Mouse (Mus musculus): ENCODE results near the gene Scgb1b10.
"Not testable (repeated sequence)": the region's sequence is repeated elsewhere in the genome, so short reads cannot be mapped to it uniquely, and the experiment has no call there.

Gene Scgb1b10

DNA sequence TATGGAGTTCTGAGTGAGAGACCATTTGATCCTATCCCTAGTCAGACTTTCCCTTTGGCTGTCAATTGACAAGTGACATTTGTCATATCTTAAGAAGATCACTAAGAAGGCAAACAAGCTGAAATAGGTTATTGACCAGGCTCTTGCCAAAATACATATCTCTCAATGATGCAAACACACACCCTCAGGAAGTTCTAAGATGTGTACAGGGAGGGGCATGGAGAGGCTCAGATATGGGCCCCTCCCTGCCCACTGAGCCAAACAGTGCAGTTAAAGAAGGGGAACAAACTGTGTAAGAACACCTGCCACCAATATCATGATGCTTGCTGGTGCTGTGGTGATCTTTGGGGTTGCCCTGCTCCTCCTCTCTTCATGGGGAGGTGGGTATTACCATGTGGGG is at the start of gene Scgb1b10:
TSS of gene Scgb1b10 (plus strand) at position 301 of the 400 bp plus-strand sequence.
- DNase-seq (ENCODE audit: low spot score in 2 of 2): not testable (repeated sequence)
